Mouse (Mus musculus) CH12.LX (cell line): ENCODE data around the gene Kalrn.

Experiments
- CTCF ChIP-seq, 2 experiments: IDR thresholded peaks in 1 of 2; conservative IDR thresholded peaks in 1 of 2; 2 replicates each; pipeline ENCODE4 v1.5.1; 2011 to 2012; ENCODE audit warnings: low read depth in 2 of 2, low read length in 2 of 2, improper control_type of control experiment in 1 of 2, inconsistent platforms in 1 of 2, mild to moderate bottlenecking in 1 of 2, moderate library complexity in 1 of 2
- E2F4 ChIP-seq: IDR thresholded peaks from 2 replicates; pipeline ENCODE4 v1.6.1; 2011; ENCODE audit warnings: low read depth, low read length, improper control_type of control experiment; ENCODE audit not compliant: insufficient replicate concordance
- ELF1 ChIP-seq: IDR thresholded peaks from 2 replicates; pipeline ENCODE4 v1.6.1; 2014; ENCODE audit warnings: low read depth, mild to moderate bottlenecking, inconsistent platforms, low read length, improper control_type of control experiment
- GABPA ChIP-seq: IDR thresholded peaks from 2 replicates; pipeline ENCODE4 v1.6.1; 2012; ENCODE audit warnings: low read depth, low read length, improper control_type of control experiment, inconsistent platforms; ENCODE audit not compliant: insufficient replicate concordance
- KAT2A ChIP-seq: IDR thresholded peaks from 2 replicates; pipeline ENCODE4 v1.6.1; 2012; ENCODE audit warnings: low read length, improper control_type of control experiment, inconsistent platforms; ENCODE audit not compliant: insufficient replicate concordance
- MXI1 ChIP-seq: IDR thresholded peaks from 2 replicates; pipeline ENCODE4 v1.6.1; 2011; ENCODE audit warnings: mild to moderate bottlenecking, low read depth, low read length, improper control_type of control experiment

GRCm38 (mm10) chr16:34331630-34332029, 241.7 kb downstream of the Kalrn start:
- TF ChIP-seq CTCF (conservative IDR thresholded peaks at IDR 0.05 in 1 of 2, IDR thresholded peaks at IDR 0.05 in 1 of 2; ENCODE audit: low read depth in 2 of 2, low read length in 2 of 2) (no peak), ELF1 (no peak), MXI1 (no peak), GABPA (no peak), KAT2A (no peak), E2F4 (no peak)
